Mouse (Mus musculus): ENCODE data around the gene Pbx1. TPM values are rescaled to one million over a fixed set of nuclear protein-coding genes. Genes with fewer than 3 reads are reported as not detected.

Pbx1 gene
- polyA plus RNA-seq, 1 experiment from 2014 or later = 4.0 TPM

- no peak for ATAC-seq
- no peak overlapping the region for H3K4me2 ChIP-seq (ENCODE audit: low read depth, low read length)
- no peak overlapping the region for H3K4me3 ChIP-seq (ENCODE audit: low read depth, low read length)
- WGBS (ENCODE audit: insufficient replicate concordance) = 71% methylated on average over 12 of the region's 12 CpGs
- H3K9ac ChIP-seq (replicated peaks) = no peak overlapping the region
- DNase-seq = no peak
- H3K36me3 ChIP-seq (replicated peaks; ENCODE audit: insufficient read depth, low read length) = no peaks in the 10 kb centered on the region
- no peak overlapping the region for H3K27ac ChIP-seq (ENCODE audit: low read depth)
- no peaks in the 10 kb centered on the region for H3K9me3 ChIP-seq (ENCODE audit: low read length)
- H3K27me3 ChIP-seq (ENCODE audit: insufficient read depth, low read length) = no peaks in the 10 kb centered on the region
- H3K4me1 ChIP-seq (ENCODE audit: insufficient read depth) = no peaks in the 10 kb centered on the region
- TF ChIP-seq EP300 (IDR thresholded peaks at IDR 0.05; ENCODE audit: low read depth) = no peak
- TF ChIP-seq CTCF (IDR thresholded peaks at IDR 0.05; ENCODE audit: low read depth) = no peak
Measured at GRCm38 (mm10) chr1:168268751-168269623, 163.1 kb downstream of the Pbx1 start.

DNA sequence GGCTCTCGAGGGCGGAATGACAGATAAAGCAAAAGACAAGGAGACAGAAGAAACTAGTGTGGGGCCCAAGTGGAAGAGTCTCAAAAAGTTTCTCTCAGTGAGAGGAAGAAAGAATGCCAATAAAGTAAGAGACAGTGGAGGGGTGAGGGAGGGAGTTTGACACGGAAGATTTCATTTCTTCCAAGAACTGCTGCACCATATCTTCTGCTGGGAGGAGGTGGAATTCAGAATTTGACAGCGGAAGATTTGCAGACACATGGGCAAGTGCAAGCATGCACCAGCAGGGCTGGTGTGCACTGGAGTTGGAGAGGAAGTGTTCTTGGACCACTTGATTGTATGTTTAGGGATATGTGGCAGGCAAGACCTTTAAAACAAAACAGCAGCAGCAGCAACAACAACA lies 163.8 kb downstream of the Pbx1 start:
- Histone ChIP-seq H3K27ac (ENCODE audit: low read depth) (no peak overlapping the region), H3K4me2 (ENCODE audit: low read depth, low read length) (no peak overlapping the region), H3K4me1 (ENCODE audit: insufficient read depth) (no peaks in the 10 kb centered on the region), H3K9ac (replicated peaks) (no peak overlapping the region), H3K27me3 (ENCODE audit: insufficient read depth, low read length) (no peaks in the 10 kb centered on the region), H3K9me3 (ENCODE audit: low read length) (no peaks in the 10 kb centered on the region), H3K4me3 (ENCODE audit: low read depth, low read length) (no peak overlapping the region), H3K36me3 (replicated peaks; ENCODE audit: insufficient read depth, low read length) (no peaks in the 10 kb centered on the region)
- 72% methylated on average over 4 of the region's 4 CpGs for WGBS (ENCODE audit: insufficient replicate concordance)
- TF ChIP-seq CTCF (IDR thresholded peaks at IDR 0.05; ENCODE audit: low read depth) = no peak
- TF ChIP-seq EP300 (IDR thresholded peaks at IDR 0.05; ENCODE audit: low read depth) = no peak
- ATAC-seq (no peak), DNase-seq (no peak)

- H3K27me3 ChIP-seq (ENCODE audit: insufficient read depth, low read length) = no peaks in the 10 kb centered on the region
- H3K4me2 ChIP-seq (ENCODE audit: low read depth, low read length) = no peak overlapping the region
- ATAC-seq (no peak), DNase-seq (no peak)
- no peak overlapping the region for H3K4me3 ChIP-seq (ENCODE audit: low read depth, low read length)
- no peak for TF ChIP-seq EP300 (IDR thresholded peaks at IDR 0.05; ENCODE audit: low read depth)
- TF ChIP-seq CTCF (IDR thresholded peaks at IDR 0.05; ENCODE audit: low read depth) = no peak
- no peaks in the 10 kb centered on the region for H3K36me3 ChIP-seq (replicated peaks; ENCODE audit: insufficient read depth, low read length)
- H3K27ac ChIP-seq (ENCODE audit: low read depth) = no peak overlapping the region
- H3K9me3 ChIP-seq (ENCODE audit: low read length) = no peaks in the 10 kb centered on the region
- 76% methylated on average over 12 of the region's 12 CpGs for WGBS (ENCODE audit: insufficient replicate concordance)
- no peaks in the 10 kb centered on the region for H3K4me1 ChIP-seq (ENCODE audit: insufficient read depth)
- no peak overlapping the region for H3K9ac ChIP-seq (replicated peaks)
Measured at GRCm38 (mm10) chr1:168265594-168266390, 166.3 kb downstream of the Pbx1 start.

- Histone ChIP-seq H3K27me3 (ENCODE audit: insufficient read depth, low read length) (no peaks in the 10 kb centered on the region), H3K36me3 (replicated peaks; ENCODE audit: insufficient read depth, low read length) (no peaks in the 10 kb centered on the region), H3K9me3 (ENCODE audit: low read length) (no peaks in the 10 kb centered on the region), H3K9ac (replicated peaks) (no peak overlapping the region), H3K27ac (ENCODE audit: low read depth) (no peak overlapping the region), H3K4me1 (ENCODE audit: insufficient read depth) (no peaks in the 10 kb centered on the region), H3K4me2 (ENCODE audit: low read depth, low read length) (no peak overlapping the region), H3K4me3 (ENCODE audit: low read depth, low read length) (no peak overlapping the region)
- 89% methylated on average over 5 of the region's 5 CpGs for WGBS (ENCODE audit: insufficient replicate concordance)
- TF ChIP-seq EP300 (IDR thresholded peaks at IDR 0.05; ENCODE audit: low read depth) (no peak), CTCF (IDR thresholded peaks at IDR 0.05; ENCODE audit: low read depth) (no peak)
- no peak for ATAC-seq
- no peak for DNase-seq
Measured at GRCm38 (mm10) chr1:168265090-168265489, 167.0 kb downstream of the Pbx1 start.

- H3K27ac ChIP-seq (ENCODE audit: low read depth) = no peak overlapping the region
- H3K4me3 ChIP-seq (ENCODE audit: low read depth, low read length) = no peak overlapping the region
- no peaks in the 10 kb centered on the region for H3K36me3 ChIP-seq (replicated peaks; ENCODE audit: insufficient read depth, low read length)
- no peaks in the 10 kb centered on the region for H3K4me1 ChIP-seq (ENCODE audit: insufficient read depth)
- no peak overlapping the region for H3K9ac ChIP-seq (replicated peaks)
- H3K9me3 ChIP-seq (ENCODE audit: low read length) = no peaks in the 10 kb centered on the region
- DNase-seq = no peak
- no peaks in the 10 kb centered on the region for H3K27me3 ChIP-seq (ENCODE audit: insufficient read depth, low read length)
- no peak for ATAC-seq
- TF ChIP-seq CTCF (IDR thresholded peaks at IDR 0.05; ENCODE audit: low read depth) (no peak), EP300 (IDR thresholded peaks at IDR 0.05; ENCODE audit: low read depth) (no peak)
- H3K4me2 ChIP-seq (ENCODE audit: low read depth, low read length) = no peak overlapping the region
- 80% methylated on average over 3 of the region's 3 CpGs for WGBS (ENCODE audit: insufficient replicate concordance)
Measured at GRCm38 (mm10) chr1:168260391-168260790, 171.7 kb downstream of the Pbx1 start.

GRCm38 (mm10) chr1:168258856-168259255 lies 173.2 kb downstream of the Pbx1 start:
- H3K4me2 ChIP-seq (ENCODE audit: low read depth, low read length) = no peak overlapping the region
- no peak for TF ChIP-seq EP300 (IDR thresholded peaks at IDR 0.05; ENCODE audit: low read depth)
- no peak for TF ChIP-seq CTCF (IDR thresholded peaks at IDR 0.05; ENCODE audit: low read depth)
- H3K27me3 ChIP-seq (ENCODE audit: insufficient read depth, low read length) = no peaks in the 10 kb centered on the region
- 85% methylated on average over 7 of the region's 7 CpGs for WGBS (ENCODE audit: insufficient replicate concordance)
- H3K9me3 ChIP-seq (ENCODE audit: low read length) = no peaks in the 10 kb centered on the region
- no peaks in the 10 kb centered on the region for H3K36me3 ChIP-seq (replicated peaks; ENCODE audit: insufficient read depth, low read length)
- no peak overlapping the region for H3K27ac ChIP-seq (ENCODE audit: low read depth)
- no peak for DNase-seq
- H3K4me1 ChIP-seq (ENCODE audit: insufficient read depth) = no peaks in the 10 kb centered on the region
- ATAC-seq = no peak
- H3K4me3 ChIP-seq (ENCODE audit: low read depth, low read length) = no peak overlapping the region
- H3K9ac ChIP-seq (replicated peaks) = no peak overlapping the region
